Mouse (Mus musculus): Measurements from ENCODE around the gene Ubac2. TPM values are rescaled to one million over a fixed set of nuclear protein-coding genes. Genes with fewer than 3 reads are reported as not detected.
A peak's percentile ranks its signal among the peaks of the same experiment; 100 is the strongest.

The Ubac2 gene
- total RNA-seq, 2 experiments from 2014 or later = 46.1 to 48.3 TPM

DNA sequence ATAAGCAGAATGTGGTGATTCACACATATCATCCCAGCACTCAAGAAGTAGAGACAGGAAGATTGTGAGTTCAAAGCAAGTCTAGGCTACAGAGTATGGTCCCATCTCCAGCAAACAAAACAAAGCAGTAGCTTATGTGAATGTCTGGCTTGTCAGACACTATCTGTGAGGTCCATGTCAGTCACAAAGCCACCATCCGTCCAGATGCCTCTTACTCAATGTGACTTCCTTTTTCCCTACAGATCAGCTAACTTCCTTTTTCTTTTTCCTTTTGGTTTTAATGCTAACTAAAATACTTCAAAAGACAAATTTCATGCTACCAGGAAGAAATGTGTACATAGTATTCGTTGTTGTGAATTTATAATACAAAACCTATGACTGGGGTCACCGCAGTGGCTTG is 107.1 kb downstream of the Ubac2 start:
- H3K4me3 ChIP-seq = no peak overlapping the region
- peak overlapping the region; percentile 9; the same call in 1 of the 2 replicates for H3K27ac ChIP-seq
- no peak for DNase-seq (ENCODE audit: low spot score in 2 of 2)
- TF ChIP-seq CTCF (conservative IDR thresholded peaks at IDR 0.05) = no peak

DNA sequence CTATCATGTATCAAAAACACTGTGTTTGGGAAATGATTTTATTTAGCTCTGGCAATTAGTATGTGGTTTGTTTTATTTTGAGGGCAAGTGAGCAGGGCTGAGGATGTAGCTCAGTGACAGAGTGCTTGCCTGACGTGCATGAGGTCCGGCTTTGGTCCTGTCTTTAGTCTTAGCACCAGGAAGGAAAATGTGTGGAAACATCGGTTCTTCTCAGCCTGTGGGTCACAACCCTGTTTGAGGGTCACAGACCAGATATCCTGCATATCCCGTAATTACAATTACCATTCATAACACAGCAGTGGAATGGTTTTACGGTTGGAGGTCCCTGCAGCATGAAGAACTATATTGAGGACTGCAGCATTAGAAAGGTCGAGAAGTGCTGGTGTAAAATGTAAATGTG is 107.6 kb downstream of the Ubac2 start:
- no peak for DNase-seq (ENCODE audit: low spot score in 2 of 2)
- H3K27ac ChIP-seq = peak overlapping the region; percentile 9; the same call in 1 of the 2 replicates

DNA sequence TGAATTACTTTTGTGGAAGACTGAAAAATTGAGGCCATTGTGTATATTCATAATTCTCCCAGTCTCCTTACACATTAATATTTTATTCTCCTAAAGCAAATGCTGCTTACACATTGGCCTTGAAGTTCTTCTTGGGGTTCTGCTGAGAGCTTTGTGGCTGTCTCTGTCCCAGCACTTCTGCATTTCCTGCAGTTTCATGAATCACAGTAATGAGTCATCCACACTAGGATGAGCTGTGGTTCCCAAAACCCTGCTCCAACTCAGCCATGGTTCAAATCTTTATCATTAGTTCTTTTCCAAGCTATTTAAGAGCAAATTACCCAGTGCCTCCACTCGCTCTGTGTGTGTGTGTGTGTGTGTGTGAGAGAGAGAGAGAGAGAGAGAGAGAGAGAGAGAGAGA is 108.9 kb downstream of the Ubac2 start:
- Histone ChIP-seq H3K27ac (0 out of 2 replicates have a peak overlapping the region, but pooled peaks have one; percentile 46), H3K4me3 (no peak overlapping the region)
- DNase-seq (ENCODE audit: low spot score in 2 of 2) = no peak
- no peak for TF ChIP-seq CTCF (conservative IDR thresholded peaks at IDR 0.05)

More for the DNA sequence above, 107.6 kb downstream of the Ubac2 start:
- no peak for TF ChIP-seq CTCF (conservative IDR thresholded peaks at IDR 0.05)
- no peak overlapping the region for H3K4me3 ChIP-seq

DNA sequence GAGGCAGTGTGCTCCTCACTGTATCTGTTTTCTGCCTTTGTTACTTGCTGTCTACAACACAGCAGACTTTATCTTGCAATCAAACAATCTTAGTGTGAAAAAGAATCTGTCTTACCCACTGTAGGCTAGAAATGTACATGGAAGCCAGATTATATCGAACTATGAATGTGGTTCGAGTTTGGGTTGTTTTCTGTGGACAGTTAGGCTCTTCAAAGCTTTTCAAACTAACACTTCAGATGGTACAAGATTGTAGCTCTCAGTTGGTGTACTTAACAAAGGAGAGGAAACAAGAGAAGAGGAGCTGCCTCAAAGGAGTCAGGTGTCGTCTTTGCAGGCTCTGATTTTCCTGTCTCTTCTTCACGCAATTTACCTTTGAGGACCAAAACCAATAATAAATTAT is 109.3 kb downstream of the Ubac2 start:
- TF ChIP-seq CTCF (conservative IDR thresholded peaks at IDR 0.05) = no peak
- H3K4me3 ChIP-seq = no peak overlapping the region
- no peak overlapping the region for H3K27ac ChIP-seq
- DNase-seq (ENCODE audit: low spot score in 2 of 2) = no peak

DNA sequence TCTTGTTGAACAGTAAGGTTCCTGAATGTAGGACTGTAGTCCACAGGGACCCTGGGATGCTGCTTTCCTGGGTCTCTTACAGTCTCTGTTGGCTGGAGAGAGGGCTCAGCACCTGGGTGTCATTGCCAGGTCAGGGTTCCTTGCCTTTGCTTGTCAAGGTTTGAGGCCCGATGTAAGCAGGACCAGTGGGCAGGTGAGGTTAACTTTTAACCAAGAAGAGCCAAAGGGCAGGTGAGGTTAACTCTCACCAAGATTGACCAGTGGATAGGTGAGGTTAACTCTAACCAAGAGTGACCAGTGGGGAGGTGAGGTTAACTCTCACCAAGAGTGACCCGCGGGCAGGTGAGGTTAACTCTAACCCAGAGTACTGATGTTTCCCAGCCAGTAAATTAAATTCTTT is 110.9 kb downstream of the Ubac2 start:
- Histone ChIP-seq H3K27ac (no peak overlapping the region), H3K4me3 (no peak overlapping the region)
- DNase-seq (ENCODE audit: low spot score in 2 of 2) = no peak
- no peak for TF ChIP-seq CTCF (conservative IDR thresholded peaks at IDR 0.05)

DNA sequence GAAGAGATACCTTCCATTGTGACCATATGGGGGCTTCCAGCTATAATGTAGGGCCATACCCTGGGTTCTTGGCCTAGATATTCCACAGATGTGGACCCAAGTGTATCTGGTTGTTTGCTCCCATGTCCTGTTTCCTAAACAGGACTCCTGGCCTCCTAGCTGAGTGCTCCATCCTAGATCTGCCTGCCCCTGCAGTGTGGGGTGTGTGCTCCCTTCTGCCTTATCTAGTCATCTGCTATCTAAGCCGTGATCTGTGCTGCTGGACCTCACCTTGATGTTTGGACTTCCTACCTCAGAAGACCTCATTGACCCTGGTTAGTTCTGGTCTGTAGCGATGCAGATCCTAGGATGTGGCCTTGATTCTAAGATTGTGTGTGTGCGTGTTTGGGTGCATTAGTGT is 111.4 kb downstream of the Ubac2 start:
- DNase-seq (ENCODE audit: low spot score in 2 of 2) = no peak
- Histone ChIP-seq H3K4me3 (no peak overlapping the region), H3K27ac (no peak overlapping the region)
- no peak for TF ChIP-seq CTCF (conservative IDR thresholded peaks at IDR 0.05)

DNA sequence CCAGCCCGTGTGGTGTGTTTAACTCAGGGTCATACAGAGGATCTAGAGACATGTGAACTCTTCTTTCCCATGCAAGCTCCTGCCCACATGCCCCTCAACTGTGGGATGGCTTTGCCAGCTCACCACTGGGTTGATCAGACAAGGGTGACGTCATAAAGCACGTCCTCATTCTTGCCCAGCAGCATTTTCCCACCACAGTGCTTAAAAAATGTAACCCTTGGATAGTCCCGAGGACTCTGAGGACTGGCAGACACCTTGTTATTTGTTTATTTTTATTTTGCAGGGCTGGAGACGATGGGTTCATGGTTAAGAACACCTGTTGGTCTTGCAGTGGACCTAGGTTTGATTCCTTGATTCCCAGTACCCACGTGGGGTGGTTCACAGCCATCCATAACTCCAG is 112.5 kb downstream of the Ubac2 start:
- Histone ChIP-seq H3K4me3 (no peak overlapping the region), H3K27ac (no peak overlapping the region)
- TF ChIP-seq CTCF (conservative IDR thresholded peaks at IDR 0.05) = no peak
- no peak for DNase-seq (ENCODE audit: low spot score in 2 of 2)

DNA sequence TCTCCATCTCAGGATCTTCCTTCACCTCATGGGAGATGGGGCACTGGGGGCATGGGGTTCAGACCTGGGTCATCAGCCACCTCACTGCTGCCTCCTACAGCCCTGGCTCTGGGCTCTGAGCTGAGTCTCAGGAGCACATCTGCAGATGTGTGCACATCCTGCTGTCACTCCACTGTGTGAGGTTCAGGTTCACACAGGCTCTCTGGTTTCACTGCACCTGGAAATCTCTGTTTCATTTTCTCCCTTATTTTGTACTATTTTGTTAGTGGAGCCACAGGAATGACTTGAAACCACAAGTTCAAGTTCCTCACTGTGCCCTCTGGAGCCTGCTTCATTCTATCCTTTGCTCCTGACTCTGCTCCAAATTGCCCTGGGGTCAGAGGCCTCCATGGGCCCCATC is 113.5 kb downstream of the Ubac2 start:
- DNase-seq (ENCODE audit: low spot score in 2 of 2) = no peak
- no peak for TF ChIP-seq CTCF (conservative IDR thresholded peaks at IDR 0.05)
- H3K4me3 ChIP-seq = no peak overlapping the region
- no peak overlapping the region for H3K27ac ChIP-seq

DNA sequence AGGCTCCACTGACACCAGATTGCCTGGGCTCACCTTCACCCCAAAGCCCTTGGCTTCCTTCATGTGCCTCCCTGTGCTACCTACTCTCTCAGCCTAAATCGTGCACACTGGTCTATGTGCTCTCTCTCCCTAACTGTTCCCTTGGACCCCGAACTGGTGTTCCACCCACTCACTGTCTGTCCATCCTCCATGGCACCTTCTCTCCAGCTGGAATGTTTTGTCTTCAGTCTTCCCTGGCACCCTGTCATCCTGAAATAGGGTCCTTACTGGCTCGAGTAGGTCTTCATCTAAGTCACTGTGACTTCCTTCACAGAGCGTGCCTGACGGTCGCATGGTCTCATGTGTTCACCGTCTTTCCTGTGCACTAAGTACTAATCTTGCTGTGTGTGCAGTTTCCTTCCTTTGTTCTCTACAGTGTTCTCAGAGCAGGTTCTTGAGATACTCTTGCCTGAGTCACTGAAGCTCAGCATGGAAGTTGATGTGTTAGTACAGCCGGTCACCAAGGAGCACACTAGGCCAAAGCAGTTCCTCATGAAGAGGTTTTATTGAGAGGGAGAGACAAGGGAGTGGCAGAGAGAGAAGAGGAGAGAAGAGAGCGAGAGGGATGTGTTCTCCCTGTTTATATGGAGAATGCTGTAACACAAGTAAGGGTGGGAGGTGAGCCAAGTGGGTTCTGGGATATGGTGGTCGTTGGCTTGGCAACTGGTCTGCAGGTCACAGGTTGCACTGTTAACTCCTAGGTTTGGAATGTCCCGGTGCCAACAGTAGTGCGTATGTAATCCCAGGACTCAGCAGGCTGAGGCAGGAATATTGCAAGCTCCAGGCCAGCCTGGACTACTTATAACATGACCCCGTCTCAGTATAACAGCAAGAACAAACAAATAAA is 114.2 kb downstream of the Ubac2 start:
- TF ChIP-seq CTCF (conservative IDR thresholded peaks at IDR 0.05) = no peak
- Histone ChIP-seq H3K4me3 (no peak overlapping the region), H3K27ac (no peak overlapping the region)
- no peak for DNase-seq (ENCODE audit: low spot score in 2 of 2)

DNA sequence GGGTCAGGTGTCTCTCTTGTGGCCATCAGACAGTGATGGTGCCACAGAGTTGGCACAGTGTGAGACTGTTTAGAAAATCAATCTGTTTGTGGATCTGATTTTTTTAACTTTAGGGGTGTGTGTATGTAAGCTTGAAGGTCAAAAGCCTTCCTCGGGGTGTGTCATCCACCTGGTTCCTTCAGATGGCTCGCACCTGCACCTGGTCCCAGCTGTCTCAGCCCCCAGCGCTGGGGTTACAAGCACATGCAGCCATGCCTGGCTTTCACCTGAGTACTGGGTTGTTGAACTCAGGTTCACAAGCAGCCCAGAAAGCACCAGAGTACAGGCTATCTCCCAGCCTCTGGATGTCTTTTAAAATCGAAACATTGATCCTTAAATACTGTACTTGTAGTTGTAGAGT is 115.2 kb downstream of the Ubac2 start:
- no peak for DNase-seq (ENCODE audit: low spot score in 2 of 2)
- no peak overlapping the region for H3K27ac ChIP-seq
- H3K4me3 ChIP-seq = no peak overlapping the region
- TF ChIP-seq CTCF (conservative IDR thresholded peaks at IDR 0.05) = no peak

DNA sequence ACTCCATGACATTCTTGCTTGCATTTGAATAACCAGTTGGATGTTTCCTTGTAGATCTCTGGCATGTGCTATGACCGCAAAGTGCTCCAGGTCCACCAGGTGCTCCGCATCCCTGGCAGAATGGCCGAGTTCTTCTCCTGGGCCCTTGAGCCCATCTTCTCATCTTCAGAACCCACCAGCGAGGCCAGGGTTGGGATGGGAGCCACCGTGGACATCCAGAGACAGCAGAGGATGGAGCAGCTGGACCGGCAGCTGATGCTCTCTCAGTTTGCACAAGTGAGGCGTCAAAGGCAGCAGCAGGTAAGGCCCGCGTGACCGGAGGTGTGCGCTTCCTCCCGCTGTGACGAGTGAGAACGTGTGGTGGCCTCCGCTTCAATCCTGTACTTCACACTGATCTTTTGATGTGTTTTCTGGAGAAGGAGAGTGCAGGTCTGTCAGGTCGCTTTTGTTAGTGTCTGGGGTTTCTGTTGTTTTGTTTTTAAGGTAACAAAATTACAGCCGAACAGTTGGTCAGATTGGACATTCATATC is 115.8 kb downstream of the Ubac2 start:
- no peak overlapping the region for H3K27ac ChIP-seq
- no peak for TF ChIP-seq CTCF (conservative IDR thresholded peaks at IDR 0.05)
- no peak for DNase-seq (ENCODE audit: low spot score in 2 of 2)
- H3K4me3 ChIP-seq = no peak overlapping the region

DNA sequence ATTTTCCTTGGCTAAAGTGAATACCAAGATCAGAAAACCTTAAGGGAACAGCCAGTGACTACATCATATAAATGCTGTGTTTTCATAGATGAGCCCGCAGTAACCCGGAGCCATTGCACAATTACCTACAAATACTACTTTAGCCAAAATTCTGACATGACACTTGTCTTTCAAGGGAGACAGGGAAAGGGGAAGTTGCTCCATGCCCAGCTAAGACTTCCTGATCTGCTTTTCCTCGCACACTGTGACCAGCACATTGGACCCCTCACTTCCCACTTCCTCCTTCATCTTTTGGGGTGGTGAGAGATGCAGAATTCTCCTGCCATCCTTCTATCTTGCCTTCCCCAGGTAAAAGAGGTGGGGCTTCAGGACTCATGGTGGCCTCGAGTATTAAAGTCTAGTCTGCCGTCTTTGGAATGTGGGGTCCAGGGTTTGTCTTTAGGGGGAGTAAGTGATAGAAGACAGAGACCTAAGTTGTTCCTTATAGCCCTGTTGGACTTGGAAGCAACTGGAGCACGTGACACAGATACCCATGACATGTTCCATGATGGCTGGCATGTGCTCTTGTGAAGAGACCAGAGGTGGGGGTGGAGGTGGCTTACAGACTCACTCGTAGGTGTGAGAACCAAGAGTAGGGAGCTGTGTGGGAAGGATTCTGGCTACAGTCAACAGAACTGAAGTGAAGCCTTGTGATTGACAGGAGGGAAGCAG is 116.6 kb downstream of the Ubac2 start:
- no peak overlapping the region for H3K4me3 ChIP-seq
- TF ChIP-seq CTCF (conservative IDR thresholded peaks at IDR 0.05) = no peak
- no peak overlapping the region for H3K27ac ChIP-seq
- no peak for DNase-seq (ENCODE audit: low spot score in 2 of 2)

DNA sequence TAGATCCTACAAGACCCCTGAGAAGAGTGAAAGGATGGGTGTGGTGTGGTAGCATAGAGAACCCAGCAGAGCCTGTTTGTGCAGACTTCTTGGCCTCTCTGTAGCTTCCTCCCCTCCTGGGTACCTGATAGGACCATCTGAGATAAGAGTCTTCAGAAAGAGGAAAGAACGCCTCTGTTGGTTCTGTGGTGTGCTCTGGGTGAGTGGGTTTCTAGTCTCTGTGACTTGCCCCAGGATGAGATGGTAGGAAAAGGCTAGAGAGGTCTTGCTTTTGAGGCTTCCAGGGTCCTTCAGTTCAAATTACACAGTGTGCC is 117.1 kb downstream of the Ubac2 start:
- TF ChIP-seq CTCF (conservative IDR thresholded peaks at IDR 0.05) = no peak

More for the DNA sequence above, 117.1 kb downstream of the Ubac2 start:
- no peak for DNase-seq (ENCODE audit: low spot score in 2 of 2)
- Histone ChIP-seq H3K27ac (no peak overlapping the region), H3K4me3 (no peak overlapping the region)

All from layer of hippocampus, adult 2 months (tissue).